Mouse (Mus musculus): ENCODE results near the gene Prkca.

DNA sequence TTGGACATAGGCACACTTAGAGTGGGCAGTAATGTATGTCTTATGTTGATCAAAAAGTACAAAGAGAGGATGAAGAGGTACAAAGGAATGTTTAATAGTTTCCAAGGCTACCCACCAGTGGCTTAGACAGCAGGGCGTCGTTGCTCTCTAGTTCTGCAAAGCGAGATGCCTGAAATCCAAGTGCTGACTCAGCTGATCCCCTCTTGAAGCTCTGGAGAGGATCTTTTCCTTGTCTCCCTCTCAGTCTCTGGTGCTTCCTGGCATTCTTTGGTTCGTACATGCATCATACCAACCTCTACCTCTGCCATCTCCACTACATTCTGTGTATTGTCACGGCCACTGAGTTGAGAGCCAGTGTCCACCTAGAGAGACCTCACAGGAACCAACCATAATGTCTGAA, 123.1 kb downstream of the Prkca start:
- TF ChIP-seq EP300 (IDR thresholded peaks at IDR 0.05; ENCODE audit: insufficient read depth, low read depth, low read length) (no peak), CTCF (IDR thresholded peaks at IDR 0.05) (no peak)

Measured in heart, adult 2 months (tissue).